Mouse (Mus musculus) liver, adult 2 months (tissue): ENCODE measurements around the gene Trappc2l. TPM values are rescaled to one million over a fixed set of nuclear protein-coding genes. Genes with fewer than 3 reads are reported as not detected.

Source experiments
- DNase-seq: peaks from one replicate; pipeline ENCODE4 v3.0.0-alpha.2; 2011; ENCODE audit warnings: low read depth, low spot score; ENCODE audit errors: extremely low read depth
- H3K27ac ChIP-seq: fragments of 200-500 bp; replicated peaks from 2 replicates; pipeline ENCODE4 v1.5.1; 2012; ENCODE audit warnings: low read depth, mild to moderate bottlenecking, control low read depth, inconsistent platforms, low read length; ENCODE audit not compliant: insufficient read depth
- H3K27me3 ChIP-seq: fragments of 200-500 bp; 2 replicates; pipeline ENCODE4 v1.6.1; 2012; ENCODE audit warnings: mild to moderate bottlenecking, moderate library complexity, low read length, inconsistent platforms; ENCODE audit not compliant: control insufficient read depth, insufficient read depth
- H3K36me3 ChIP-seq: fragments of 200-500 bp; 2 replicates; pipeline ENCODE4 v1.6.1; 2012; ENCODE audit warnings: low read length, inconsistent platforms; ENCODE audit not compliant: control insufficient read depth, insufficient read depth
- H3K4me1 ChIP-seq: fragments of 200-500 bp; 2 replicates; pipeline ENCODE4 v1.6.1; 2011; ENCODE audit warnings: low read length; ENCODE audit not compliant: control insufficient read depth, insufficient read depth
- H3K4me3 ChIP-seq: fragments of 200-500 bp; 2 replicates; pipeline ENCODE4 v1.5.1; 2011; ENCODE audit warnings: low read depth, mild to moderate bottlenecking, control low read depth, low read length, moderate library complexity; ENCODE audit not compliant: insufficient read depth
- H3K79me2 ChIP-seq: fragments of 200-500 bp; 2 replicates; pipeline ENCODE4 v1.6.1; 2012; ENCODE audit warnings: inconsistent platforms, mild to moderate bottlenecking, low read length, moderate library complexity; ENCODE audit not compliant: control insufficient read depth, insufficient read depth
- H3K9ac ChIP-seq: fragments of 200-500 bp; 2 replicates; pipeline ENCODE4 v1.6.1; 2012; ENCODE audit warnings: low read depth, mild to moderate bottlenecking, control low read depth, inconsistent platforms, low read length
- CTCF ChIP-seq: fragments of 200-500 bp; IDR thresholded peaks from 2 replicates; pipeline ENCODE4 v1.5.1; 2011; ENCODE audit warnings: low read depth, low read length, control low read depth
- POLR2A ChIP-seq: fragments of 200-500 bp; IDR thresholded peaks from 2 replicates; pipeline ENCODE4 v1.6.1; 2011; ENCODE audit warnings: low read length, control low read depth; ENCODE audit not compliant: insufficient read depth; ENCODE audit errors: extremely low read depth
- WGBS: fragments of 180-500 bp; shearing (Covaris S2); methylation state at CpG from one replicate; pipeline ENCODE4 v1.1.7; 2018; 5-methylcytosine and 5-hydroxymethylcytosine counted together
- polyA plus RNA-seq: library from polyadenylated mRNA; depleted of rRNA; stranded (reverse); fragments of >200 nt; gene quantifications from 2 replicates; pipeline ENCODE4 v1.2.3, GENCODE M21; 2012
- total RNA-seq: library from RNA; depleted of rRNA; stranded (reverse); fragments of >200 nt; gene quantifications from 2 replicates; pipeline ENCODE4 v1.2.3, GENCODE M21; 2014

The Trappc2l gene
- total and polyA plus RNA-seq, 2 experiments: 7.4 to 74.7 TPM

GRCm38 (mm10) chr8:122605367-122605766 lies 6.1 kb upstream of the Trappc2l start:
- TF ChIP-seq POLR2A (no peak), CTCF (no peak)
- WGBS: 84% methylated on average over 4 of the region's 4 CpGs
- Histone ChIP-seq H3K4me3 (no peak overlapping the region), H3K79me2 (no peaks in the 10 kb centered on the region), H3K4me1 (no peaks in the 10 kb centered on the region), H3K27ac (no peak overlapping the region), H3K9ac (no peak overlapping the region), H3K36me3 (no peaks in the 10 kb centered on the region), H3K27me3 (no peaks in the 10 kb centered on the region)
- DNase-seq: no peak

- Histone ChIP-seq H3K9ac (no peak overlapping the region), H3K79me2 (no peaks in the 10 kb centered on the region), H3K4me3 (no peak overlapping the region), H3K36me3 (no peaks in the 10 kb centered on the region), H3K27ac (no peak overlapping the region), H3K27me3 (no peaks in the 10 kb centered on the region), H3K4me1 (peaks cover 3% of the 10 kb centered on the region)
- TF ChIP-seq POLR2A: no peak
- no peak for TF ChIP-seq CTCF
- WGBS: 93% methylated on average over 11 of the region's 12 CpGs
- no peak for DNase-seq
Measured at GRCm38 (mm10) chr8:122606810-122607209, 4.6 kb upstream of the Trappc2l start.

GRCm38 (mm10) chr8:122610209-122610608 lies 1.2 kb upstream of the Trappc2l start:
- H3K4me1 ChIP-seq: peaks cover 10% of the 10 kb centered on the region
- DNase-seq: no peak
- no peaks in the 10 kb centered on the region for H3K79me2 ChIP-seq
- no peak overlapping the region for H3K9ac ChIP-seq
- no peak for TF ChIP-seq CTCF
- TF ChIP-seq POLR2A: no peak
- H3K36me3 ChIP-seq: no peaks in the 10 kb centered on the region
- H3K4me3 ChIP-seq: no peak overlapping the region
- no peaks in the 10 kb centered on the region for H3K27me3 ChIP-seq
- no peak overlapping the region for H3K27ac ChIP-seq
- WGBS: 67% methylated on average over 4 of the region's 4 CpGs

GRCm38 (mm10) chr8:122610612-122611277 lies 695 bp upstream of the Trappc2l start:
- no peak overlapping the region for H3K27ac ChIP-seq
- no peaks in the 10 kb centered on the region for H3K79me2 ChIP-seq
- peak overlapping the region; percentile 81 for H3K9ac ChIP-seq
- peaks cover 10% of the 10 kb centered on the region for H3K4me1 ChIP-seq
- peak overlapping the region; percentile 75 for H3K4me3 ChIP-seq
- no peaks in the 10 kb centered on the region for H3K36me3 ChIP-seq
- no peaks in the 10 kb centered on the region for H3K27me3 ChIP-seq
- WGBS: 5% methylated on average over 20 of the region's 20 CpGs
- TF ChIP-seq POLR2A: no peak
- TF ChIP-seq CTCF: no peak
- peak; percentile 37 for DNase-seq

- Histone ChIP-seq H3K36me3 (no peaks in the 10 kb centered on the region), H3K79me2 (no peaks in the 10 kb centered on the region), H3K27me3 (no peaks in the 10 kb centered on the region), H3K4me3 (no peak overlapping the region), H3K4me1 (peaks cover 7% of the 10 kb centered on the region), H3K27ac (no peak overlapping the region), H3K9ac (no peak overlapping the region)
- TF ChIP-seq POLR2A: no peak
- TF ChIP-seq CTCF: no peak
- DNase-seq: no peak
- 78% methylated on average over 9 of the region's 9 CpGs for WGBS
Measured at GRCm38 (mm10) chr8:122616181-122616905, 4.9 kb downstream of the Trappc2l start.
